Mouse (Mus musculus): ENCODE measurements around the gene Gng8.

Gene Gng8

GRCm38 (mm10) chr7:16891641-16892351 is at the start of gene Gng8:
Gene Gng8, plus strand, starts transcription at chr7:16891786.
- peak; percentile 81 to 89 for DNase-seq (ENCODE audit: low spot score in 2 of 2)

- DNase-seq (ENCODE audit: low spot score in 2 of 2), result peak; percentile 73 to 87
Observed at GRCm38 (mm10) chr7:16842645-16843063, 48.9 kb upstream of the Gng8 start, which contains the start of gene Prkd2. Gene Prkd2, plus strand, starts transcription at chr7:16842902.

GRCm38 (mm10) chr7:16843441-16844171 is 48.0 kb upstream of the Gng8 start:
- DNase-seq (ENCODE audit: low spot score in 2 of 2), result peak in 1 of 2 experiments; percentile 24

- DNase-seq (ENCODE audit: low spot score in 2 of 2), result no peak
Observed at GRCm38 (mm10) chr7:16844696-16845071, 46.9 kb upstream of the Gng8 start.

GRCm38 (mm10) chr7:16845072-16845819 is 46.3 kb upstream of the Gng8 start:
- no peak for DNase-seq (ENCODE audit: low spot score in 2 of 2)

- no peak for DNase-seq (ENCODE audit: low spot score in 2 of 2)
Observed at GRCm38 (mm10) chr7:16845820-16846167, 45.8 kb upstream of the Gng8 start.

GRCm38 (mm10) chr7:16846775-16847174 is 44.8 kb upstream of the Gng8 start:
- no peak for DNase-seq (ENCODE audit: low spot score in 2 of 2)

- no peak for DNase-seq (ENCODE audit: low spot score in 2 of 2)
Observed at GRCm38 (mm10) chr7:16847507-16847906, 44.1 kb upstream of the Gng8 start.

- peak; percentile 60 to 81 for DNase-seq (ENCODE audit: low spot score in 2 of 2)
Observed at GRCm38 (mm10) chr7:16848579-16848978, 43.0 kb upstream of the Gng8 start.

GRCm38 (mm10) chr7:16851636-16852035 is 40.0 kb upstream of the Gng8 start:
- no peak for DNase-seq (ENCODE audit: low spot score in 2 of 2)

- no peak for DNase-seq (ENCODE audit: low spot score in 2 of 2)
Observed at GRCm38 (mm10) chr7:16853302-16853831, 38.2 kb upstream of the Gng8 start.

- DNase-seq (ENCODE audit: low spot score in 2 of 2), result peak in 1 of 2 experiments; percentile 42
Observed at GRCm38 (mm10) chr7:16858336-16858735, 33.2 kb upstream of the Gng8 start.

GRCm38 (mm10) chr7:16859902-16860651 is 31.5 kb upstream of the Gng8 start:
- peak in 1 of 2 experiments; percentile 63 for DNase-seq (ENCODE audit: low spot score in 2 of 2)

GRCm38 (mm10) chr7:16867488-16867887 is 24.1 kb upstream of the Gng8 start:
- DNase-seq (ENCODE audit: low spot score in 2 of 2), result no peak

GRCm38 (mm10) chr7:16869497-16869896 is 22.1 kb upstream of the Gng8 start:
- peak; percentile 57 to 72 for DNase-seq (ENCODE audit: low spot score in 2 of 2)

- no peak for DNase-seq (ENCODE audit: low spot score in 2 of 2)
Observed at GRCm38 (mm10) chr7:16871600-16871999, 20.0 kb upstream of the Gng8 start.

GRCm38 (mm10) chr7:16872478-16872877 is 19.1 kb upstream of the Gng8 start:
- no peak for DNase-seq (ENCODE audit: low spot score in 2 of 2)

GRCm38 (mm10) chr7:16873392-16873791 is 18.2 kb upstream of the Gng8 start:
- no peak for DNase-seq (ENCODE audit: low spot score in 2 of 2)

GRCm38 (mm10) chr7:16874190-16874589 is 17.4 kb upstream of the Gng8 start:
- peak; percentile 54 to 78 for DNase-seq (ENCODE audit: low spot score in 2 of 2)

GRCm38 (mm10) chr7:16874756-16875309 is 16.8 kb upstream of the Gng8 start:
- DNase-seq (ENCODE audit: low spot score in 2 of 2), result peak; percentile 96 to 99

GRCm38 (mm10) chr7:16875310-16875325 is 16.5 kb upstream of the Gng8 start, which contains the start of gene Dact3:
Gene Dact3, plus strand, starts transcription at chr7:16875317.
- DNase-seq (ENCODE audit: low spot score in 2 of 2), result no peak

GRCm38 (mm10) chr7:16875326-16875725 is 16.3 kb upstream of the Gng8 start:
- DNase-seq (ENCODE audit: low spot score in 2 of 2), result no peak

All from cerebellum, postnatal 4 days (tissue).